Mouse (Mus musculus): ENCODE data around the gene Olfr155.

Olfr155 gene

GRCm38 (mm10) chr4:43897209-43897608 lies 45.8 kb downstream of the Olfr155 start:
- DNase-seq: no peak

- no peak for DNase-seq
Measured at GRCm38 (mm10) chr4:43899197-43899596, 47.8 kb downstream of the Olfr155 start.

GRCm38 (mm10) chr4:43903690-43904089 lies 52.3 kb downstream of the Olfr155 start:
- DNase-seq: no peak

GRCm38 (mm10) chr4:43906443-43906842 lies 55.1 kb downstream of the Olfr155 start:
- DNase-seq: peak; percentile 18

All from layer of hippocampus, adult 9-11 months (tissue).